Comparison of ENCODE assay signal across 9 mouse cellular contexts in the genomic region with DNA sequence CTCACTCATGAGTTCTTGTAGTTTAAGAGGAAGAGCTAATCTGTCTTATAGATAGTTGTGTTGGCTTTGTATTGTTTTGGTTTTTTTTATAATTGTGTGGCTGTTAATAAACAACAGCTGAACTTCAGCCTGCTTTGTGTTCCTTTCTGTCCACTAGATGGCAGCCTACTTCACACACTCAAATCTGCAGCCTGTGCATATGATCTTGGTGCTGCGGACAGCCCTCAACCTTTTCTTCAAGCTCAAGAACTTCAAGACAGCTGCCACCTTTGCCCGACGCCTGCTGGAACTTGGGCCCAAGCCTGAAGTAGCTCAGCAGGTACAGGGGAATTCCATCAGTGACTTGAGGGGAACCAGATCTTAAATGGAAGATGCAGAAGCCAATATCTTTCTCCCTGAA. TPM values are rescaled to one million over a fixed set of nuclear protein-coding genes. Genes with fewer than 3 reads are reported as not detected.
DNase-seq lines count a peak whose midpoint lies in the region; ATAC-seq and TF ChIP-seq lines count a peak whose summit lies in the region.
"Had no signal": no experiment of that assay in that cellular context is flagged by ENCODE, and none has a peak within 500 bp of the region (broad histone marks: within the 10 kb centered on the region; RNA-seq: fewer than 3 reads in every experiment).

No protein-coding gene starts in this region.

- H3K79me2 ChIP-seq in C2C12 (ENCODE audit: control insufficient read depth, insufficient read depth), result no peaks in the 10 kb centered on the region

- H3K9me3 ChIP-seq in heart, embryonic 12.5 days (replicated peaks), result no peaks in the 10 kb centered on the region
- H3K9me3 ChIP-seq in embryonic facial prominence, embryonic 10.5 days, result no peaks in the 10 kb centered on the region
- H3K9me3 ChIP-seq: embryonic facial prominence, embryonic 12.5 days had no signal

- no peak for ATAC-seq in heart, embryonic 12.5 days (ENCODE audit: insufficient number of reproducible peaks, low FRiP score)

- no peak overlapping the region for H3ac ChIP-seq in C2C12 (ENCODE audit: control insufficient read depth, insufficient read length, low read depth)

- 66% methylated on average over 3 of the region's 3 CpGs for WGBS in heart, embryonic 12.5 days
- WGBS in embryonic facial prominence, embryonic 10.5 days, result 61% methylated on average over 3 of the region's 3 CpGs

- no peak overlapping the region for H3K4me3 ChIP-seq in heart, embryonic 12.5 days
- no peak overlapping the region for H3K4me3 ChIP-seq in C2C12 (ENCODE audit: insufficient read depth, poor library complexity, severe bottlenecking)
- H3K4me3 ChIP-seq in embryonic facial prominence, embryonic 10.5 days, result no peak overlapping the region
- H3K4me3 ChIP-seq: embryonic facial prominence, embryonic 12.5 days had no signal

- no peak overlapping the region for H3K27ac ChIP-seq in heart, embryonic 12.5 days (ENCODE audit: poor library complexity, severe bottlenecking)
- H3K27ac ChIP-seq in embryonic facial prominence, embryonic 10.5 days (replicated peaks), result no peak overlapping the region
- H3K27ac ChIP-seq: embryonic facial prominence, embryonic 12.5 days had no signal

- no peak overlapping the region for H3K4me2 ChIP-seq in heart, embryonic 12.5 days
- H3K4me2 ChIP-seq: embryonic facial prominence, embryonic 12.5 days had no signal

- peak; percentile 54 for TF ChIP-seq CTCF in C2C12 (IDR thresholded peaks at IDR 0.05; ENCODE audit: control insufficient read depth, insufficient read depth, insufficient read length)

- no peaks in the 10 kb centered on the region for H3K27me3 ChIP-seq in heart, embryonic 12.5 days (replicated peaks)
- no peaks in the 10 kb centered on the region for H3K27me3 ChIP-seq in C2C12 (ENCODE audit: control insufficient read depth, insufficient read depth, insufficient read length)
- no peaks in the 10 kb centered on the region for H3K27me3 ChIP-seq in embryonic facial prominence, embryonic 10.5 days (replicated peaks; ENCODE audit: low read depth, poor library complexity, severe bottlenecking)
- H3K27me3 ChIP-seq: embryonic facial prominence, embryonic 12.5 days had no signal

- peaks cover 92% of the 10 kb centered on the region for H3K36me3 ChIP-seq in heart, embryonic 12.5 days
- H3K36me3 ChIP-seq in C2C12 (ENCODE audit: control insufficient read depth, insufficient read depth), result peaks cover 85% of the 10 kb centered on the region
- peaks cover 92% of the 10 kb centered on the region for H3K36me3 ChIP-seq in embryonic facial prominence, embryonic 10.5 days (replicated peaks)

- no peak overlapping the region for H3K9ac ChIP-seq in heart, embryonic 12.5 days
- H3K9ac ChIP-seq: embryonic facial prominence, embryonic 12.5 days had no signal

- no peaks in the 10 kb centered on the region for H3K79me3 ChIP-seq in C2C12 (ENCODE audit: low read depth)

- DNase-seq in heart, adult 8-10 months (ENCODE audit: low spot score), result peak; percentile 46
- peak; percentile 61 for DNase-seq in adrenal gland, postnatal 14 days
- DNase-seq in embryonic facial prominence, embryonic 10.5 days (ENCODE audit: low spot score), result peak; percentile 42
- peak; percentile 73 for DNase-seq in induced T-regulatory cell, adult 2 months (ENCODE audit: low read depth)
- peak; percentile 62 for DNase-seq in lung, postnatal 25 days (ENCODE audit: low spot score)
- DNase-seq in urinary bladder, postnatal 4 days (ENCODE audit: low spot score in 2 of 2), result no peak

- no peaks in the 10 kb centered on the region for H3K4me1 ChIP-seq in heart, embryonic 12.5 days (replicated peaks)
- H3K4me1 ChIP-seq in embryonic facial prominence, embryonic 10.5 days, result no peaks in the 10 kb centered on the region
- H3K4me1 ChIP-seq: embryonic facial prominence, embryonic 12.5 days had no signal

TF ChIP-seq in C2C12, 6 proteins besides CTCF, POLR2A, EP300 and RAD21:
- no peak for TF ChIP-seq MYOG (IDR thresholded peaks at IDR 0.05; ENCODE audit: control insufficient read depth, extremely low read depth, insufficient read length)
- no peak for TF ChIP-seq CEBPB (IDR thresholded peaks at IDR 0.05; ENCODE audit: low read depth)
- TF ChIP-seq MAX (IDR thresholded peaks at IDR 0.05), result no peak
- no peak for TF ChIP-seq USF1 (IDR thresholded peaks at IDR 0.05; ENCODE audit: low read depth)
- no peak for TF ChIP-seq FOSL1 (IDR thresholded peaks at IDR 0.05; ENCODE audit: insufficient read depth, low read length, poor library complexity, severe bottlenecking)
- TF ChIP-seq MYOD1 (IDR thresholded peaks at IDR 0.05; ENCODE audit: control insufficient read depth, insufficient read length, low read depth), result no peak
TF ChIP-seq in C2C12: peak in this region for 0.

RNA-seq across cellular contexts. Expression of a gene that starts 6.8 kb away (rescaled TPM):
- 100 to 1,000 TPM; 108 to 144 (median 125) TPM for total RNA-seq in heart, adult 8-10 months (2022)
- 133 and 139 TPM in 2 replicates for polyA plus RNA-seq in heart, embryonic 12.5 days (2016; fragmentation: Nextera tagmentation; extraction: Ambion mirVana)
- polyA plus RNA-seq in C2C12 (2012; fragmentation: generic; extraction: Trizol), result 79.6 TPM
- total RNA-seq in adrenal gland, postnatal 14 days (2021), result 135 and 141 TPM in 2 replicates
- 184 and 185 TPM in 2 replicates for polyA plus RNA-seq in embryonic facial prominence, embryonic 10.5 days (2016; fragmentation: Nextera tagmentation; extraction: Ambion mirVana)

RNA-seq across cellular contexts. Expression of a gene that starts 28.2 kb away (rescaled TPM):
- total RNA-seq in heart, adult 8-10 months (2022), result 100 to 1,000 TPM; 120 to 132 (median 125) TPM
- polyA plus RNA-seq in heart, embryonic 12.5 days (2016; fragmentation: Nextera tagmentation; extraction: Ambion mirVana), result 123 and 125 TPM in 2 replicates
- 37.6 TPM for polyA plus RNA-seq in C2C12 (2012; fragmentation: generic; extraction: Trizol)
- total RNA-seq in adrenal gland, postnatal 14 days (2021), result 118 and 125 TPM in 2 replicates
- polyA plus RNA-seq in embryonic facial prominence, embryonic 10.5 days (2016; fragmentation: Nextera tagmentation; extraction: Ambion mirVana), result 130 and 141 TPM in 2 replicates

RNA-seq across cellular contexts. Expression of a gene that starts 37.1 kb away (rescaled TPM):
- total RNA-seq in heart, adult 8-10 months (2022), result 10 to 100 TPM; 42.1 to 47.9 (median 44.0) TPM
- polyA plus RNA-seq in heart, embryonic 12.5 days (2016; fragmentation: Nextera tagmentation; extraction: Ambion mirVana), result 132 TPM in 2 replicates
- 40.8 TPM for polyA plus RNA-seq in C2C12 (2012; fragmentation: generic; extraction: Trizol)
- total RNA-seq in adrenal gland, postnatal 14 days (2021), result 89.8 and 101 TPM in 2 replicates
- 92.1 and 98.5 TPM in 2 replicates for polyA plus RNA-seq in embryonic facial prominence, embryonic 10.5 days (2016; fragmentation: Nextera tagmentation; extraction: Ambion mirVana)

RNA-seq across cellular contexts. Expression of a gene that starts 37.4 kb away (rescaled TPM):
- total RNA-seq in heart, adult 8-10 months (2022), result 100 to 1,000 TPM; 103 to 115 (median 113) TPM
- polyA plus RNA-seq in heart, embryonic 12.5 days (2016; fragmentation: Nextera tagmentation; extraction: Ambion mirVana), result 214 and 219 TPM in 2 replicates
- 113 TPM for polyA plus RNA-seq in C2C12 (2012; fragmentation: generic; extraction: Trizol)
- 161 TPM in 2 replicates for total RNA-seq in adrenal gland, postnatal 14 days (2021)
- 185 and 189 TPM in 2 replicates for polyA plus RNA-seq in embryonic facial prominence, embryonic 10.5 days (2016; fragmentation: Nextera tagmentation; extraction: Ambion mirVana)

Comparison
In these comparisons a context has a peak if more than half of its experiments do, and no peak if none do; other contexts are left out.
1. DNase-seq: peak in heart, adult 8-10 months (single experiment), adrenal gland, postnatal 14 days (single experiment), embryonic facial prominence, embryonic 10.5 days (single experiment), induced T-regulatory cell, adult 2 months (single experiment) and lung, postnatal 25 days (single experiment); none in urinary bladder, postnatal 4 days (0 of 2).